Mouse (Mus musculus) olfactory bulb, adult 2 months (tissue): ENCODE measurements at regions not wholly inside any gene's neighbourhood (a gene's known extent, or its start where the extent isn't known, plus 50 kb on each side); places are given as distances from the start of the nearest gene placed in this dataset.

Experiments
- CTCF ChIP-seq: fragments of 200-500 bp; IDR thresholded peaks from 2 replicates; pipeline ENCODE4 v1.5.1; 2012; ENCODE audit warnings: low read depth, mild to moderate bottlenecking, low read length, moderate library complexity; ENCODE audit not compliant: insufficient read depth
- POLR2A ChIP-seq: fragments of 200-500 bp; IDR thresholded peaks from 2 replicates; pipeline ENCODE4 v1.6.1; 2012; ENCODE audit warnings: mild to moderate bottlenecking, low read depth, low read length, moderate library complexity; ENCODE audit not compliant: insufficient read depth

- TF ChIP-seq CTCF (no peak), POLR2A (no peak)
These were observed 88.2 kb downstream of the Chst1 start for GRCm38 (mm10) chr2:92687702-92688101.
